Mouse (Mus musculus) midbrain, embryonic 12.5 days (tissue): ENCODE measurements at regions not wholly inside any gene's neighbourhood (a gene's known extent, or its start where the extent isn't known, plus 50 kb on each side); places are given as distances from the start of the nearest gene placed in this dataset.

ENCODE experiments used
- ATAC-seq: fragments of 200-750 bp; cut with Nextera tagmentation; 2 replicates; pipeline ENCODE4 v1.8.0; 2017; ENCODE audit warnings: low read depth, moderate TSS enrichment, moderate library complexity; ENCODE audit not compliant: low FRiP score
- H3K27ac ChIP-seq: fragments of 300-500 bp; sonication (generic); replicated peaks from 2 replicates; pipeline ENCODE4 v1.5.1; 2016; ENCODE audit warnings: mild to moderate bottlenecking
- H3K27me3 ChIP-seq: fragments of 300-500 bp; sonication (generic); 2 replicates; pipeline ENCODE4 v1.6.1; 2016; ENCODE audit warnings: mild to moderate bottlenecking
- H3K36me3 ChIP-seq: fragments of 300-500 bp; sonication (generic); 2 replicates; pipeline ENCODE4 v1.6.1; 2016
- H3K4me1 ChIP-seq: fragments of 300-500 bp; sonication (generic); 2 replicates; pipeline ENCODE4 v1.6.1; 2016
- H3K4me2 ChIP-seq: fragments of 300-500 bp; sonication (generic); replicated peaks from 2 replicates; pipeline ENCODE4 v1.6.1; 2016; ENCODE audit warnings: mild to moderate bottlenecking, moderate library complexity
- H3K4me3 ChIP-seq: fragments of 300-500 bp; sonication (generic); 2 replicates; pipeline ENCODE4 v1.5.1; 2016; ENCODE audit warnings: mild to moderate bottlenecking
- H3K9ac ChIP-seq: fragments of 300-500 bp; sonication (generic); replicated peaks from 2 replicates; pipeline ENCODE4 v1.6.1; 2016; ENCODE audit warnings: mild to moderate bottlenecking, moderate library complexity
- H3K9me3 ChIP-seq: fragments of 300-500 bp; sonication (generic); 2 replicates; pipeline ENCODE4 v1.6.1; 2016; ENCODE audit warnings: mild to moderate bottlenecking
- WGBS: fragments of 180-500 bp; shearing (Covaris S2); methylation state at CpG from one replicate; pipeline ENCODE4 v1.1.7; 2016; 5-methylcytosine and 5-hydroxymethylcytosine counted together

GRCm38 (mm10) chr19:57541693-57542314, 69.0 kb upstream of the Atrnl1 start:
- Histone ChIP-seq H3K27me3 (peaks cover 9% of the 10 kb centered on the region; the same call in 1 of the 2 replicates), H3K4me1 (peaks cover 23% of the 10 kb centered on the region), H3K36me3 (no peaks in the 10 kb centered on the region), H3K4me3 (no peak overlapping the region), H3K4me2 (no peak overlapping the region), H3K9me3 (no peaks in the 10 kb centered on the region), H3K27ac (no peak overlapping the region), H3K9ac (no peak overlapping the region)
- 93% methylated on average over 8 of the region's 8 CpGs for WGBS
- no peak for ATAC-seq

GRCm38 (mm10) chr19:57542506-57542905, 68.3 kb upstream of the Atrnl1 start:
- no peak overlapping the region for H3K4me2 ChIP-seq
- H3K4me1 ChIP-seq: peaks cover 17% of the 10 kb centered on the region
- ATAC-seq: no peak
- WGBS: 94% methylated on average over 5 of the region's 5 CpGs
- H3K36me3 ChIP-seq: no peaks in the 10 kb centered on the region
- H3K4me3 ChIP-seq: no peak overlapping the region
- H3K27ac ChIP-seq: no peak overlapping the region
- no peak overlapping the region for H3K9ac ChIP-seq
- peaks cover 8% of the 10 kb centered on the region; the same call in 1 of the 2 replicates for H3K27me3 ChIP-seq
- no peaks in the 10 kb centered on the region for H3K9me3 ChIP-seq

GRCm38 (mm10) chr19:57543681-57544214, 67.1 kb upstream of the Atrnl1 start:
- Histone ChIP-seq H3K9me3 (no peaks in the 10 kb centered on the region), H3K36me3 (no peaks in the 10 kb centered on the region), H3K27ac (no peak overlapping the region), H3K4me3 (peak overlapping the region; percentile 18; the same call in 1 of the 2 replicates), H3K9ac (no peak overlapping the region), H3K27me3 (peaks cover 5% of the 10 kb centered on the region; the same call in 1 of the 2 replicates), H3K4me2 (peak overlapping the region; percentile 43), H3K4me1 (peaks cover 13% of the 10 kb centered on the region)
- ATAC-seq: no peak
- WGBS: 13% methylated on average over 13 of the region's 13 CpGs

GRCm38 (mm10) chr19:57544229-57544879, 66.5 kb upstream of the Atrnl1 start:
- WGBS: 80% methylated on average over 17 of the region's 17 CpGs
- no peak overlapping the region for H3K9ac ChIP-seq
- no peaks in the 10 kb centered on the region for H3K36me3 ChIP-seq
- no peak overlapping the region for H3K4me3 ChIP-seq
- peaks cover 13% of the 10 kb centered on the region for H3K4me1 ChIP-seq
- no peak overlapping the region for H3K27ac ChIP-seq
- H3K27me3 ChIP-seq: peaks cover 5% of the 10 kb centered on the region; the same call in 1 of the 2 replicates
- ATAC-seq: no peak
- H3K4me2 ChIP-seq: no peak overlapping the region
- no peaks in the 10 kb centered on the region for H3K9me3 ChIP-seq

GRCm38 (mm10) chr19:57545071-57545470, 65.8 kb upstream of the Atrnl1 start:
- peaks cover 13% of the 10 kb centered on the region for H3K4me1 ChIP-seq

GRCm38 (mm10) chr19:57546039-57546438, 64.8 kb upstream of the Atrnl1 start:
- Histone ChIP-seq H3K4me1 (peaks cover 13% of the 10 kb centered on the region), H3K9me3 (no peaks in the 10 kb centered on the region), H3K36me3 (no peaks in the 10 kb centered on the region), H3K9ac (no peak overlapping the region), H3K4me3 (no peak overlapping the region), H3K4me2 (no peak overlapping the region), H3K27me3 (peaks cover 5% of the 10 kb centered on the region; the same call in 1 of the 2 replicates), H3K27ac (no peak overlapping the region)
- no peak for ATAC-seq
- 72% methylated on average over 2 of the region's 2 CpGs for WGBS

More at GRCm38 (mm10) chr19:57545071-57545470, 65.8 kb upstream of the Atrnl1 start:
- Histone ChIP-seq H3K27me3 (peaks cover 5% of the 10 kb centered on the region; the same call in 1 of the 2 replicates), H3K4me2 (no peak overlapping the region), H3K9ac (no peak overlapping the region), H3K36me3 (no peaks in the 10 kb centered on the region), H3K27ac (no peak overlapping the region), H3K9me3 (no peaks in the 10 kb centered on the region), H3K4me3 (no peak overlapping the region)
- WGBS: 82% methylated on average over 2 of the region's 2 CpGs
- ATAC-seq: no peak

GRCm38 (mm10) chr19:57546519-57546918, 64.3 kb upstream of the Atrnl1 start:
- H3K4me1 ChIP-seq: peaks cover 13% of the 10 kb centered on the region
- H3K27ac ChIP-seq: no peak overlapping the region
- no peak overlapping the region for H3K4me2 ChIP-seq
- no peak overlapping the region for H3K9ac ChIP-seq
- no peaks in the 10 kb centered on the region for H3K9me3 ChIP-seq
- no peak overlapping the region for H3K4me3 ChIP-seq
- ATAC-seq: no peak
- WGBS: 89% methylated on average over 10 of the region's 10 CpGs
- H3K36me3 ChIP-seq: no peaks in the 10 kb centered on the region
- peaks cover 5% of the 10 kb centered on the region; the same call in 1 of the 2 replicates for H3K27me3 ChIP-seq

- Histone ChIP-seq H3K4me1 (peaks cover 13% of the 10 kb centered on the region), H3K4me2 (no peak overlapping the region), H3K4me3 (no peak overlapping the region), H3K9ac (no peak overlapping the region), H3K27me3 (peaks cover 5% of the 10 kb centered on the region; the same call in 1 of the 2 replicates), H3K36me3 (no peaks in the 10 kb centered on the region), H3K9me3 (no peaks in the 10 kb centered on the region), H3K27ac (no peak overlapping the region)
- WGBS: 92% methylated on average over 11 of the region's 11 CpGs
- no peak for ATAC-seq
Measured at GRCm38 (mm10) chr19:57548093-57548492, 62.7 kb upstream of the Atrnl1 start.

GRCm38 (mm10) chr19:57548661-57549060, 62.2 kb upstream of the Atrnl1 start:
- no peak overlapping the region for H3K4me2 ChIP-seq
- no peak overlapping the region for H3K4me3 ChIP-seq
- H3K4me1 ChIP-seq: peaks cover 11% of the 10 kb centered on the region
- 82% methylated on average over 11 of the region's 11 CpGs for WGBS
- H3K9ac ChIP-seq: no peak overlapping the region
- H3K27ac ChIP-seq: no peak overlapping the region
- H3K27me3 ChIP-seq: peaks cover 5% of the 10 kb centered on the region; the same call in 1 of the 2 replicates
- no peaks in the 10 kb centered on the region for H3K36me3 ChIP-seq
- no peak for ATAC-seq
- no peaks in the 10 kb centered on the region for H3K9me3 ChIP-seq

GRCm38 (mm10) chr19:57552964-57553740, 57.7 kb upstream of the Atrnl1 start:
- Histone ChIP-seq H3K4me1 (peaks cover 2% of the 10 kb centered on the region; the same call in 1 of the 2 replicates), H3K27ac (no peak overlapping the region), H3K9me3 (no peaks in the 10 kb centered on the region; the same call in 1 of the 2 replicates), H3K27me3 (no peaks in the 10 kb centered on the region), H3K36me3 (no peaks in the 10 kb centered on the region), H3K4me3 (no peak overlapping the region), H3K9ac (no peak overlapping the region), H3K4me2 (no peak overlapping the region)
- WGBS: 71% methylated on average over 11 of the region's 11 CpGs
- ATAC-seq: no peak

GRCm38 (mm10) chr19:57554086-57554485, 56.7 kb upstream of the Atrnl1 start:
- H3K36me3 ChIP-seq: no peaks in the 10 kb centered on the region
- H3K9me3 ChIP-seq: no peaks in the 10 kb centered on the region; the same call in 1 of the 2 replicates
- H3K4me3 ChIP-seq: no peak overlapping the region
- ATAC-seq: no peak
- H3K4me1 ChIP-seq: peaks cover 8% of the 10 kb centered on the region
- no peaks in the 10 kb centered on the region for H3K27me3 ChIP-seq
- no peak overlapping the region for H3K27ac ChIP-seq
- WGBS: 92% methylated on average over 6 of the region's 6 CpGs
- H3K4me2 ChIP-seq: no peak overlapping the region
- H3K9ac ChIP-seq: no peak overlapping the region
